ENCODE assay signal across 8 mouse cellular contexts in genomic region chr11:114873022-114873817, GRCm38 (mm10). TPM values are rescaled to one million over a fixed set of nuclear protein-coding genes. Genes with fewer than 3 reads are reported as not detected.
A peak's percentile ranks its signal among the peaks of the same experiment; 100 is the strongest.
DNase-seq lines count a peak whose midpoint lies in the region; ATAC-seq and TF ChIP-seq lines count a peak whose summit lies in the region.

No protein-coding gene starts in this region.

- peaks cover 32% of the 10 kb centered on the region for H3K36me3 ChIP-seq in hindbrain, embryonic 10.5 days
- H3K36me3 ChIP-seq in hindbrain, embryonic 16.5 days (ENCODE audit: control insufficient read depth, insufficient read depth, low read length) = no peaks in the 10 kb centered on the region
- no peaks in the 10 kb centered on the region for H3K36me3 ChIP-seq in ES-Bruce4 (ENCODE audit: control insufficient read depth, insufficient read depth, low read length, poor library complexity, severe bottlenecking)
- H3K36me3 ChIP-seq in forebrain, postnatal 0 days (ENCODE audit: insufficient read depth) = no peaks in the 10 kb centered on the region
- no peaks in the 10 kb centered on the region for H3K36me3 ChIP-seq in neural tube, embryonic 12.5 days

- peak overlapping the region; percentile 83 for H3K27ac ChIP-seq in hindbrain, embryonic 10.5 days
- no peak overlapping the region for H3K27ac ChIP-seq in hindbrain, embryonic 16.5 days (ENCODE audit: low read depth, low read length)
- peak overlapping the region; percentile 89 for H3K27ac ChIP-seq in ES-Bruce4 (ENCODE audit: insufficient read depth, low read length)
- no peak overlapping the region for H3K27ac ChIP-seq in forebrain, postnatal 0 days (ENCODE audit: low read depth, low read length)
- H3K27ac ChIP-seq in neural tube, embryonic 12.5 days = peak overlapping the region; percentile 26; the same call in 1 of the 2 replicates

- H3K4me3 ChIP-seq in hindbrain, embryonic 10.5 days = peak overlapping the region; percentile 6; the same call in 1 of the 2 replicates
- H3K4me3 ChIP-seq in hindbrain, embryonic 16.5 days (ENCODE audit: low read length) = no peak overlapping the region
- no peak overlapping the region for H3K4me3 ChIP-seq in ES-Bruce4 (ENCODE audit: low read depth, low read length)
- H3K4me3 ChIP-seq in forebrain, postnatal 0 days (ENCODE audit: low read depth, low read length) = no peak overlapping the region
- no peak overlapping the region for H3K4me3 ChIP-seq in neural tube, embryonic 12.5 days

- H3K4me1 ChIP-seq in hindbrain, embryonic 10.5 days (replicated peaks) = peaks cover 49% of the 10 kb centered on the region
- H3K4me1 ChIP-seq in hindbrain, embryonic 16.5 days (ENCODE audit: control insufficient read depth, insufficient read depth, low read depth, low read length) = peaks cover 3% of the 10 kb centered on the region
- H3K4me1 ChIP-seq in ES-Bruce4 (ENCODE audit: control insufficient read depth, insufficient read depth, low read length) = peaks cover 25% of the 10 kb centered on the region
- no peaks in the 10 kb centered on the region for H3K4me1 ChIP-seq in forebrain, postnatal 0 days (ENCODE audit: insufficient read depth)
- peaks cover 20% of the 10 kb centered on the region for H3K4me1 ChIP-seq in neural tube, embryonic 12.5 days

- 14% methylated on average over 6 of the region's 6 CpGs for WGBS in hindbrain, embryonic 10.5 days
- 16% methylated on average over 6 of the region's 6 CpGs for WGBS in hindbrain, embryonic 16.5 days
- WGBS in forebrain, postnatal 0 days = 22% methylated on average over 6 of the region's 6 CpGs
- 11% methylated on average over 6 of the region's 6 CpGs for WGBS in neural tube, embryonic 12.5 days

- H3K9me3 ChIP-seq in hindbrain, embryonic 10.5 days = no peaks in the 10 kb centered on the region
- no peaks in the 10 kb centered on the region for H3K9me3 ChIP-seq in hindbrain, embryonic 16.5 days (ENCODE audit: control insufficient read depth, low read length)
- H3K9me3 ChIP-seq in ES-Bruce4 (replicated peaks; ENCODE audit: control insufficient read depth, insufficient read depth, low read length, poor library complexity, severe bottlenecking) = no peaks in the 10 kb centered on the region
- no peaks in the 10 kb centered on the region for H3K9me3 ChIP-seq in forebrain, postnatal 0 days (ENCODE audit: low read length)
- no peaks in the 10 kb centered on the region for H3K9me3 ChIP-seq in neural tube, embryonic 12.5 days

- DNase-seq in hindbrain, embryonic 10.5 days (ENCODE audit: low spot score) = no peak
- DNase-seq in forebrain, postnatal 0 days = no peak
- no peak for DNase-seq in gastrocnemius, postnatal 4 days (ENCODE audit: low spot score in 2 of 2)
- DNase-seq in adrenal gland, adult 18-20 months (ENCODE audit: low spot score in 2 of 2) = no peak

- no peak for ATAC-seq in hindbrain, embryonic 16.5 days
- ATAC-seq in forebrain, postnatal 0 days = 0 out of 2 replicates have a peak, but pooled peaks have one; percentile 14
- peak; percentile 13; the same call in 1 of the 2 replicates for ATAC-seq in neural tube, embryonic 12.5 days (ENCODE audit: low FRiP score, low read depth)
- no peak for ATAC-seq in erythroblast, adult 5-6 weeks (replicated peaks; ENCODE audit: low FRiP score, poor library complexity, severe bottlenecking)

- TF ChIP-seq POLR2A in ES-Bruce4 (IDR thresholded peaks at IDR 0.05; ENCODE audit: insufficient read depth, low read length) = no peak

- TF ChIP-seq CTCF in ES-Bruce4 (IDR thresholded peaks at IDR 0.05; ENCODE audit: low read depth, low read length) = no peak
- no peak for TF ChIP-seq CTCF in forebrain, postnatal 0 days (IDR thresholded peaks at IDR 0.05; ENCODE audit: low read depth)

- H3K27me3 ChIP-seq in hindbrain, embryonic 10.5 days (ENCODE audit: insufficient read depth, poor library complexity, severe bottlenecking) = peaks cover 14% of the 10 kb centered on the region; the same call in 1 of the 2 replicates
- no peaks in the 10 kb centered on the region for H3K27me3 ChIP-seq in hindbrain, embryonic 16.5 days (replicated peaks; ENCODE audit: control insufficient read depth, insufficient read depth, low read length)
- no peaks in the 10 kb centered on the region for H3K27me3 ChIP-seq in ES-Bruce4 (ENCODE audit: control insufficient read depth, insufficient read depth, low read length, poor library complexity, severe bottlenecking)
- H3K27me3 ChIP-seq in forebrain, postnatal 0 days (ENCODE audit: insufficient read depth, low read length) = no peaks in the 10 kb centered on the region
- H3K27me3 ChIP-seq in neural tube, embryonic 12.5 days (replicated peaks) = no peaks in the 10 kb centered on the region

- H3K9ac ChIP-seq in hindbrain, embryonic 16.5 days (ENCODE audit: low read depth, low read length) = no peak overlapping the region
- H3K9ac ChIP-seq in ES-Bruce4 (ENCODE audit: low read depth, poor library complexity, severe bottlenecking) = no peak overlapping the region
- no peak overlapping the region for H3K9ac ChIP-seq in forebrain, postnatal 0 days
- H3K9ac ChIP-seq in neural tube, embryonic 12.5 days = no peak overlapping the region

- H3K4me2 ChIP-seq in hindbrain, embryonic 16.5 days (ENCODE audit: low read length) = no peak overlapping the region
- H3K4me2 ChIP-seq in forebrain, postnatal 0 days (ENCODE audit: low read depth) = no peak overlapping the region
- H3K4me2 ChIP-seq in neural tube, embryonic 12.5 days (replicated peaks) = peak overlapping the region; percentile 18; the same call in 1 of the 2 replicates

- TF ChIP-seq EP300 in ES-Bruce4 (IDR thresholded peaks at IDR 0.05; ENCODE audit: insufficient read depth, low read depth, low read length) = peak; percentile 90

RNA-seq across cellular contexts. Expression of gene Cd300a, which starts 16.6 kb away (rescaled TPM):
- 0.81 and 1.0 TPM in 2 replicates for polyA plus RNA-seq in hindbrain, embryonic 10.5 days (2016; fragmentation: Nextera tagmentation; extraction: Ambion mirVana)
- polyA plus RNA-seq in hindbrain, embryonic 16.5 days (2015; fragmentation: Nextera tagmentation; extraction: Ambion mirVana) = 0.97 and 1.6 TPM in 2 replicates
- 0.78 and 2.3 TPM in 2 replicates for polyA plus RNA-seq in ES-Bruce4 (2011; ENCODE audit: insufficient read depth, insufficient read length, low read depth, missing spikeins)
- 0.86 and 1.0 TPM in 2 replicates for total RNA-seq in forebrain, postnatal 0 days (2014; rRNA removed)
- polyA plus RNA-seq in forebrain, postnatal 0 days (2015; fragmentation: Nextera tagmentation; extraction: Ambion mirVana) = 1.1 and 1.4 TPM in 2 replicates
- polyA plus RNA-seq in neural tube, embryonic 12.5 days (2016; fragmentation: Nextera tagmentation; extraction: Ambion mirVana) = 0.74 and 0.87 TPM in 2 replicates
- total RNA-seq in erythroblast, adult 5-6 weeks (2015; ENCODE audit: low replicate concordance) = 3.8 and 4.8 TPM in 2 replicates
- 3.7 and 7.1 TPM in 2 replicates for total RNA-seq in erythroblast, adult 5-6 weeks (2017; ENCODE audit: low replicate concordance)
- 1 to 10 TPM; 1.3 to 2.0 TPM for total RNA-seq in gastrocnemius, postnatal 4 days (2021)
- total RNA-seq in adrenal gland, adult 18-20 months (2021) = 1 to 10 TPM; 1.3 to 3.3 TPM

RNA-seq across cellular contexts. Expression of gene Gprc5c, which starts 22.3 kb away (rescaled TPM):
- polyA plus RNA-seq in hindbrain, embryonic 10.5 days (2016; fragmentation: Nextera tagmentation; extraction: Ambion mirVana) = 31.5 and 42.9 TPM in 2 replicates
- polyA plus RNA-seq in hindbrain, embryonic 16.5 days (2015; fragmentation: Nextera tagmentation; extraction: Ambion mirVana) = 9.7 and 12.9 TPM in 2 replicates
- polyA plus RNA-seq in ES-Bruce4 (2011; ENCODE audit: insufficient read depth, insufficient read length, low read depth, missing spikeins) = 48.8 and 57.0 TPM in 2 replicates
- total RNA-seq in forebrain, postnatal 0 days (2014; rRNA removed) = 4.4 and 7.9 TPM in 2 replicates
- polyA plus RNA-seq in forebrain, postnatal 0 days (2015; fragmentation: Nextera tagmentation; extraction: Ambion mirVana) = 5.5 and 5.8 TPM in 2 replicates
- 21.6 and 23.9 TPM in 2 replicates for polyA plus RNA-seq in neural tube, embryonic 12.5 days (2016; fragmentation: Nextera tagmentation; extraction: Ambion mirVana)
- 0.77 TPM in 1 of 2 replicates, not detected in the other for total RNA-seq in erythroblast, adult 5-6 weeks (2015; ENCODE audit: low replicate concordance)
- 0.09 TPM in 1 of 2 replicates, not detected in the other for total RNA-seq in erythroblast, adult 5-6 weeks (2017; ENCODE audit: low replicate concordance)
- 10 to 100 TPM; 51.0 to 57.9 TPM for total RNA-seq in gastrocnemius, postnatal 4 days (2021)
- 1 to 10 TPM; 2.5 to 4.6 TPM for total RNA-seq in adrenal gland, adult 18-20 months (2021)

Comparison
In these comparisons a context has a peak if more than half of its experiments do, and no peak if none do; other contexts are left out.
1. H3K27ac ChIP-seq: peak in hindbrain, embryonic 10.5 days (single experiment), ES-Bruce4 (single experiment) and neural tube, embryonic 12.5 days (single experiment); none in hindbrain, embryonic 16.5 days (single experiment) and forebrain, postnatal 0 days (single experiment).
2. ATAC-seq: peak in forebrain, postnatal 0 days (single experiment) and neural tube, embryonic 12.5 days (single experiment); none in hindbrain, embryonic 16.5 days (single experiment) and erythroblast, adult 5-6 weeks (single experiment).